Mouse (Mus musculus) midbrain, embryonic 13.5 days (tissue): ENCODE results near the gene Abhd16a. TPM values are rescaled to one million over a fixed set of nuclear protein-coding genes. Genes with fewer than 3 reads are reported as not detected.
A peak's percentile ranks its signal among the peaks of the same experiment; 100 is the strongest.

Experiments used
- ATAC-seq: fragments of 200-750 bp; cut with Nextera tagmentation; 2 replicates; pipeline ENCODE4 v1.8.0; 2017; ENCODE audit warnings: mild to moderate bottlenecking, moderate TSS enrichment, moderate library complexity
- H3K27ac ChIP-seq: fragments of 300-500 bp; sonication (generic); 2 replicates; pipeline ENCODE4 v1.5.1; 2015; ENCODE audit warnings: inconsistent platforms, mild to moderate bottlenecking, moderate library complexity
- H3K27me3 ChIP-seq: fragments of 300-500 bp; sonication (generic); 2 replicates; pipeline ENCODE4 v1.6.1; 2015; ENCODE audit warnings: mild to moderate bottlenecking, inconsistent platforms
- H3K36me3 ChIP-seq: fragments of 300-500 bp; sonication (generic); 2 replicates; pipeline ENCODE4 v1.6.1; 2015; ENCODE audit warnings: mild to moderate bottlenecking, inconsistent platforms
- H3K4me1 ChIP-seq: fragments of 300-500 bp; sonication (generic); replicated peaks from 2 replicates; pipeline ENCODE4 v1.6.1; 2015; ENCODE audit warnings: inconsistent platforms
- H3K4me2 ChIP-seq: fragments of 300-500 bp; sonication (generic); replicated peaks from 2 replicates; pipeline ENCODE4 v1.6.1; 2015; ENCODE audit warnings: moderate library complexity, mild to moderate bottlenecking, inconsistent platforms
- H3K4me3 ChIP-seq: fragments of 300-500 bp; sonication (generic); replicated peaks from 2 replicates; pipeline ENCODE4 v1.5.1; 2015; ENCODE audit warnings: mild to moderate bottlenecking, inconsistent platforms
- H3K9ac ChIP-seq: fragments of 300-500 bp; sonication (generic); replicated peaks from 2 replicates; pipeline ENCODE4 v1.6.1; 2015; ENCODE audit warnings: mild to moderate bottlenecking, inconsistent platforms
- H3K9me3 ChIP-seq: fragments of 300-500 bp; sonication (generic); 2 replicates; pipeline ENCODE4 v1.6.1; 2016; ENCODE audit warnings: mild to moderate bottlenecking, inconsistent platforms
- WGBS: fragments of 180-500 bp; shearing (Covaris S2); methylation state at CpG from one replicate; pipeline ENCODE4 v1.1.7; 2015; 5-methylcytosine and 5-hydroxymethylcytosine counted together
- polyA plus RNA-seq: library from polyadenylated mRNA; unstranded; fragments of >200 nt; fragmentation: Nextera tagmentation; extraction: Ambion mirVana; gene quantifications from 2 replicates; pipeline ENCODE4 v1.2.1, GENCODE M21; 2015

Gene Abhd16a
- polyA plus RNA-seq, 1 experiment from 2014 or later: 86.5 TPM

DNA sequence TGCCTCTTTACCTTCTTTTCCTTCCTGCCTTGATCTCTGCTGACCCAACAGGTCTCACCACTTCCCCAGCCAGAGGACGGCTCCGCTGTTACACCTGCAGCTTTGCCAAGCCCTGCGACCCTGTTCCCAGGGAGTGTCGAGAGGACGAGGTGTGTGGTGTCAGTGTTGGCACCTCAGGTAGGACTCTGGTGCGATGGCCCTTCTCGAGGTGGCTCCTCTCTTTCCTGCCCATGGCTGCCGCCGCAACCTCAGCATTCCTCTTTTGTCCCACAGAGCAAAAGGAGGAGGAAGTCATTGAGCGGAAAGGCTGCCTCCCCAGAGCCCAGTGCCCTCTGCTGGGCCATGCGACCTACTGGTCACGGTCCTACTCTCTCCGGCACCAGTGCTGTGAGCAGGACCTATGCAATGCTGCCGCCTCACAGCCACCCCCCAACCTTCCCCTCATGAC, 11.3 kb upstream of the Abhd16a start, which contains the start of gene Ly6g6d:
TSS of gene Ly6g6d (minus strand) at position 280 of the 448 bp plus-strand sequence.
- peaks cover 20% of the 10 kb centered on the region for H3K4me1 ChIP-seq
- no peaks in the 10 kb centered on the region for H3K9me3 ChIP-seq
- no peaks in the 10 kb centered on the region for H3K36me3 ChIP-seq
- no peak within 1 kb of the TSS for H3K27ac ChIP-seq
- no peaks in the 10 kb centered on the region for H3K27me3 ChIP-seq
- peak within 1 kb of the TSS; percentile 46 for H3K4me2 ChIP-seq
- peak; percentile 48; the same call in 1 of the 2 replicates for ATAC-seq
- H3K4me3 ChIP-seq: peak within 1 kb of the TSS; percentile 21
- peak within 1 kb of the TSS; percentile 37; the same call in 1 of the 2 replicates for H3K9ac ChIP-seq
- WGBS: 11% methylated on average over 13 of the region's 14 CpGs

DNA sequence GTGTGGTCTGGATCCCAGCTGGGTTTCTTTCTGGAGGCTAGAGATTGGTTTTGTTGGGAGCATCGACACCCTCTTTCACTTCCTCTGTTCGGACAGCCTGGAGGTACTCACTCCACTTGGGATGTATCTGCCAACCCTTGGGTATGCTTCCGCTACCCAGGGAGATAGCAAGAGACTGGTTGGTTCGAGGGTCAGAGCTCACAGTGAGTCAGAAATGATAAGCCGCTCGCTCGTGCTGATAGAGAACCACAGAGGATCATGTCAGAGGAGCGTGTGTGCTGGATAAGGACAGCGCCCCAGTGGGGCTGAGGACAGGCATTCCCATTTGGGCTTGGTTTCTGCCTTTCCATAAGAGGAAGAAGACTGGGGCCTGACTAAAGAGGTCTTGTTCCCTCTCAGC, 9.3 kb upstream of the Abhd16a start:
- Histone ChIP-seq H3K27me3 (no peaks in the 10 kb centered on the region), H3K4me3 (no peak overlapping the region), H3K9me3 (no peaks in the 10 kb centered on the region), H3K4me1 (peaks cover 20% of the 10 kb centered on the region), H3K36me3 (no peaks in the 10 kb centered on the region), H3K4me2 (no peak overlapping the region), H3K9ac (0 out of 2 replicates have a peak overlapping the region, but pooled peaks have one; percentile 14), H3K27ac (no peak overlapping the region)
- ATAC-seq: no peak
- WGBS: 69% methylated on average over 9 of the region's 9 CpGs

DNA sequence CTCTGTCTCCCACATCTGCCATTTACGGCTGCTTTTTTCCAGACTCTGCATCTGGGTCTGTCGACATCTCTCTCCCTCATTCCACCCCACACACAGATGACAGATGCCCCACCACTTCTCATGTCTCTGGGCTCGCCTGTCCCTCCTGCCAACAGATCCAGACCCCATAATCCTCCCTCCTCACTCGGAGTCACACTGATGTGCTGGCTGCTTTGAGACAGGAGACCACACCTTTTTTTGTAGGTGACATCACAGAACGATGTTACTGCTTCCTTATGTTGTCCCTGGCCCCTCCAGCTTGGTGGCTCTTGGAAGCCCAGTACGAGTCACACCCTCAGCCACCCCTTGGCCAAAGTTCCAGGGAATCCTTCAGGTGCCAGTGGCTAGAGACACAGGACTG, 8.8 kb upstream of the Abhd16a start:
- Histone ChIP-seq H3K4me3 (no peak overlapping the region), H3K9me3 (no peaks in the 10 kb centered on the region), H3K27ac (no peak overlapping the region), H3K4me1 (peaks cover 20% of the 10 kb centered on the region), H3K9ac (0 out of 2 replicates have a peak overlapping the region, but pooled peaks have one; percentile 14), H3K27me3 (no peaks in the 10 kb centered on the region), H3K36me3 (no peaks in the 10 kb centered on the region), H3K4me2 (no peak overlapping the region)
- no peak for ATAC-seq
- WGBS: 71% methylated on average over 6 of the region's 6 CpGs

DNA sequence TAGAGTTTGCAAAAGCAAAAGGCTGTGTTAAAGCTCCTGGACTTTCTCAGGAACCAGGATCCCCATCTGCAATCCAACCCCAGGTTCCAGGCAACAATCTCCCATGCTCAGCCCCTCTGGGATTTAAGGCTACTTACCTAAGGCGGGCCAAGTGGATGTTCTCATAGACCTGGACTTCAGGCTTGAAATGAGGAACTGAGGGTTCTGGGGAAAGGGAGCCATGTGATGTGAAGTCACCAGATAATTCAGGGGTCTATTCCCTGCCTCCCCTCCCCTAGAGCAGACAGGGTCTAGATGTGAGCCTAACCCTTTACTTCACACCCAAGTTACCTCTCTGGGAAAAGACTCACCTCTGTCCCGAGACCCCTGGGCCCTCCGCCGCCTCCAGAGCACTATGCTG, 8.4 kb upstream of the Abhd16a start:
- H3K9ac ChIP-seq: peak overlapping the region; percentile 28; the same call in 1 of the 2 replicates
- H3K9me3 ChIP-seq: no peaks in the 10 kb centered on the region
- WGBS: 76% methylated on average over 4 of the region's 4 CpGs
- no peak for ATAC-seq
- no peak overlapping the region for H3K27ac ChIP-seq
- no peak overlapping the region for H3K4me3 ChIP-seq
- no peak overlapping the region for H3K4me2 ChIP-seq
- H3K27me3 ChIP-seq: peaks cover 1% of the 10 kb centered on the region; the same call in 1 of the 2 replicates
- no peaks in the 10 kb centered on the region for H3K36me3 ChIP-seq
- H3K4me1 ChIP-seq: peaks cover 20% of the 10 kb centered on the region

DNA sequence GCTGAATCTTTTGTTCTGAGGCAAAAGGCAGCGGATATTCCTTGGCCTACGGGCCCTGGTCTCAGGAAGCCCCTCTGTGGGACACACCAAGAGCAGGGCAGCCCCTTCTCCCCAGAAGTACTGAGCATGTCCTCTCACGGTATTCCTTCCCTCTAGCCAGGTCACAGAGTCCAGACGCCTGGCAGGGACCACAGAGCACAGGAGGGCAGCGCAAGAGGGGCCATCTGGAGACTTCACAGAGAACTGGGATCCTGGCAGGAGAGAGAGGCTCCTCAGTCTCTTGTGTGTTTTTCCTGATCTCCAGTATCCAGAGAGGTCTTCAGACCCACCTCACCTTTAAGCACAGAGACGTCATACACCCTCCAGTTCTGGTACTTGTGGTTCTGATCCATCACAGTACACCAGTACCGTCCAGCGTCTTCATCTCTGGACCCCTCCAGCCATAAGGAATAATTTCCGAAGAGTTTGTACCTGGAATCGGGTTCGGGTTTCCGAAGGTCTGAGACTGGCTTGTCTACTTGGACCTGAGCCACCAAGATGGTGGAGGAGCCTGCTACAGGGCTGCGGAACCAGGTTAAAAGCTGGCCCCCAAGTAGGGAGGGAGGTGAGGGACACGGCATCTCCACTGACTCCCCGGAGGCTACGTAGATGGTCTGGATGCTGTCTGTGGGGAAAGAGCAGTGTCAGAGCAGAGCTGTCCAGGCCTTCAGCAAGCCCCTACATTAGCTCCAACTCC, 6.1 kb upstream of the Abhd16a start:
- Histone ChIP-seq H3K36me3 (no peaks in the 10 kb centered on the region), H3K4me1 (peaks cover 3% of the 10 kb centered on the region), H3K27me3 (peaks cover 3% of the 10 kb centered on the region; the same call in 1 of the 2 replicates), H3K27ac (no peak overlapping the region), H3K4me2 (no peak overlapping the region), H3K9me3 (no peaks in the 10 kb centered on the region), H3K9ac (no peak overlapping the region), H3K4me3 (no peak overlapping the region)
- WGBS: 84% methylated on average over 16 of the region's 16 CpGs
- no peak for ATAC-seq

DNA sequence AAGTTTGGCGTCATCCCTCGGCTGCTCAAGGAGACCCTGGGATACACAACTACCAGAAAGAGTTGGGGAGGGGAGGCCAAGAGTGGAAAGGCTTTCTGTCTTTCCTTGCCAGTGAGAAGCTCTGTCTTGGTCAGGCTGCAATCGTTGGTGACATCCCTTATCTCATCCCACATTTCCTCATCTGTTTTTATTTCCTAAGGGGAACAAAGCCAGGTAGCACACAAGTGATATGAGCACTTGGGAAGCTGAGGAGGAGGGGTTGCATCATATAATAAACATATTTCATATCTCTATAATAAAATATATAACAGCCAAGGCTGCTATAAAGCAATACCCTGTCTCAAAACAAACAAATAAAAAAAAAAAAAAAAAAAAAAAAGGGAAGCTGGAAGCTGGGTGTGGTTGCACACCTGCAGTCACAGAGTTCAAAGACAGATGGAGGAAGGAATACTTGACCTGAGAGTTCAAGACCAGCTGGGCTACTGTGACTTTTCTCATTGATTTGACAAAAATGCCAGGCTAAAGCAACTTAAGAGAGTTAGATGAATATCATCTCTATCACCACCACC, 5.0 kb upstream of the Abhd16a start:
- H3K36me3 ChIP-seq: no peaks in the 10 kb centered on the region
- no peak overlapping the region for H3K4me3 ChIP-seq
- peaks cover 3% of the 10 kb centered on the region; the same call in 1 of the 2 replicates for H3K27me3 ChIP-seq
- no peak overlapping the region for H3K27ac ChIP-seq
- ATAC-seq: no peak
- 88% methylated on average over 3 of the region's 3 CpGs for WGBS
- H3K9me3 ChIP-seq: no peaks in the 10 kb centered on the region
- H3K9ac ChIP-seq: no peak overlapping the region
- no peaks in the 10 kb centered on the region for H3K4me1 ChIP-seq
- no peak overlapping the region for H3K4me2 ChIP-seq

DNA sequence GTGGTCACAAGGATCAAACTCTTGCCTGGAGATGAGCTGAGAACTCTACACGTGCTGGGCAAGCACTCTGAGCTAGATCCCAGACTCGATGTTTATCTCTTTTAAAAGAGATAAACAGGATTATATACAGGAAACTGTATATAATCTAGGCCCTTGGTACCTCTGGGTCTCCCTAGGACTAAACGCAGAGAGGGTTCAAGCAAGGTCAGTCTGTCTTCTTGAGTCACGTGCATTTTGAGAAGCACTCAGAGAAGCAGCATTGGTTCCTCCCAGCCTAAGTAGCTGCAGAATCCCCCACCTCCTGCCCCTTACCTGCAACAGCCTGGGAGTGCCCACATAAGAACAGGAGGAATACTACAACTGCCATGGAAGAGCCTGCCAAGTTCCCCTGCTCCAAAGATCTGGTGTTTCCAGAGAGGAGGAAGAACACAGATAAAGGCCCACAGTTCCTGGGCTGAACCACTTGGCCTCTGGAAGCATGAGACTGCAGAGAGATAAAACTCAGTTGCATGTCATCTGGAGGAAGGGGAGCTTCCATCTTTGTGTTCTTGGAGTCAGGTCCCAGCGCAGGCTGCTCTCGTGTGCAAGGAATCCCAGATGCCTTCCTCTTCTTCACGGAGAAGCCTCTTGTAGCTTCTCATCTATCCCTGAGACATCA, 3.7 kb upstream of the Abhd16a start, which contains the start of gene Ly6g6f:
TSS of gene Ly6g6f (minus strand) at position 403 of the 658 bp plus-strand sequence.
- peaks cover 3% of the 10 kb centered on the region; the same call in 1 of the 2 replicates for H3K27me3 ChIP-seq
- peaks cover 8% of the 10 kb centered on the region for H3K4me1 ChIP-seq
- no peak within 1 kb of the TSS for H3K9ac ChIP-seq
- no peak within 1 kb of the TSS for H3K27ac ChIP-seq
- no peak within 1 kb of the TSS for H3K4me2 ChIP-seq
- no peak within 1 kb of the TSS for H3K4me3 ChIP-seq
- no peak for ATAC-seq
- no peaks in the 10 kb centered on the region for H3K36me3 ChIP-seq
- 83% methylated on average over 7 of the region's 7 CpGs for WGBS
- no peaks in the 10 kb centered on the region for H3K9me3 ChIP-seq

DNA sequence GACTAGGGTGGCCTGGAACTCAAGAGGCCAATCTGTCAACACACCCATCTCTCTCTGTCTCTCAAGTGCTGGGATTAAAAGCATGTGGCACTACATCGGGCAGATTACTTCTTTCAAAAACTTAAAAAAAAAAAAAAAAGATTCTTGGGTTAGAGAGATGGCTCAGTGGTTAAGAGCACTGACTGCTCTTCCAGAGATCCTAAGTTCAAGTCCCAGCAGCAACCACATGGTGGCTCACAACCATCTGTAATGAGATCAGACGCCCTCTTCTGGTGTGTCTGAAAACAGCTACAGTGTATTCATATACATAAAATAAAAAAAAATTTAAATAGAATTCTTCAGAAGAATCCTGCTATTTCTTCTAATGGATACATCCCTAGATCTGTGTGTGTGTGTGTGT, 912 bp upstream of the Abhd16a start:
- H3K4me1 ChIP-seq: peaks cover 14% of the 10 kb centered on the region
- ATAC-seq: no peak
- no peak overlapping the region for H3K4me3 ChIP-seq
- peaks cover 21% of the 10 kb centered on the region for H3K36me3 ChIP-seq
- H3K9me3 ChIP-seq: no peaks in the 10 kb centered on the region
- H3K27ac ChIP-seq: no peak overlapping the region
- H3K27me3 ChIP-seq: peaks cover 3% of the 10 kb centered on the region; the same call in 1 of the 2 replicates
- H3K9ac ChIP-seq: no peak overlapping the region
- WGBS: 56% methylated on average over 2 of the region's 2 CpGs
- H3K4me2 ChIP-seq: no peak overlapping the region; the same call in 1 of the 2 replicates

DNA sequence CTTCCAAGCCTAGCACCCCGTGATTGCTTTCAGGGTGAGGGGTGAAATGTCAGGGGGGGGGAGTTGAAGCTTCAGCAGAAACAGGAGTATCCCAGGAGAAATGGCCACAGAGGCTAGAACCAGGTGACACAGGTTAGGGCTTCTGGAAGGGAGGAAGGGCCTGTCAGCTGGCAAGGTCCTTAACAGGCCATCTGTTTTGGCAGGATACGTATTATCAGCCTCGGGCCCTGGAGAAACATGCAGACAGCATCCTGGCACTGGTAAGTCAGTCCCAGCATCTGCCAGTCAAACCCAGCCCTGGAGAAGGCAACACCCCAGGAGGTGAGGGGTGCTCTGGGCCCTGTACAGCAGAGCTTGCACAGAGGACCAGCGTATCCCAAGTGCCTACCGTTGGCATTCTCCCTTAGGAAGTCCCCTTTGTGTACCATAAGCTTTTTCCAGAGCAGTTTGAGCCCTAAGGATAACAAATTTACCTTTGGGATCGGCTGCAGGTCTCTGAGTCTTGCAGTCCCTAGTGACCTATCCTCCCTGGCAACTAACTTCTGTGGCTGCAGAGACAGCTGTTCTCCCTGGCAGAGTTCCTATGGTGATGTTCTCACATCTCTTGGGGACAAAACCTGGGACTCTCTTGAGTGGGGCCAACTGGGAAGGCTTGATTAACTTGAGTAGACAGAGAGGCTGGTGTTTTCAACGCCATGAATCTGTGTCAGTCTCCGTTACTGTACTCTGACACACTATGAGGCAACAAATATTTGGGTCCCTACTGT, 1.3 kb downstream of the Abhd16a start:
- peaks cover 14% of the 10 kb centered on the region for H3K4me1 ChIP-seq
- WGBS: 76% methylated on average over 8 of the region's 8 CpGs
- H3K27ac ChIP-seq: peak overlapping the region; percentile 98
- peaks cover 41% of the 10 kb centered on the region for H3K36me3 ChIP-seq
- H3K9ac ChIP-seq: peak overlapping the region; percentile 85
- H3K4me2 ChIP-seq: peak overlapping the region; percentile 68
- peak overlapping the region; percentile 58 for H3K4me3 ChIP-seq
- no peak for ATAC-seq
- H3K27me3 ChIP-seq: peaks cover 3% of the 10 kb centered on the region; the same call in 1 of the 2 replicates
- no peaks in the 10 kb centered on the region for H3K9me3 ChIP-seq

DNA sequence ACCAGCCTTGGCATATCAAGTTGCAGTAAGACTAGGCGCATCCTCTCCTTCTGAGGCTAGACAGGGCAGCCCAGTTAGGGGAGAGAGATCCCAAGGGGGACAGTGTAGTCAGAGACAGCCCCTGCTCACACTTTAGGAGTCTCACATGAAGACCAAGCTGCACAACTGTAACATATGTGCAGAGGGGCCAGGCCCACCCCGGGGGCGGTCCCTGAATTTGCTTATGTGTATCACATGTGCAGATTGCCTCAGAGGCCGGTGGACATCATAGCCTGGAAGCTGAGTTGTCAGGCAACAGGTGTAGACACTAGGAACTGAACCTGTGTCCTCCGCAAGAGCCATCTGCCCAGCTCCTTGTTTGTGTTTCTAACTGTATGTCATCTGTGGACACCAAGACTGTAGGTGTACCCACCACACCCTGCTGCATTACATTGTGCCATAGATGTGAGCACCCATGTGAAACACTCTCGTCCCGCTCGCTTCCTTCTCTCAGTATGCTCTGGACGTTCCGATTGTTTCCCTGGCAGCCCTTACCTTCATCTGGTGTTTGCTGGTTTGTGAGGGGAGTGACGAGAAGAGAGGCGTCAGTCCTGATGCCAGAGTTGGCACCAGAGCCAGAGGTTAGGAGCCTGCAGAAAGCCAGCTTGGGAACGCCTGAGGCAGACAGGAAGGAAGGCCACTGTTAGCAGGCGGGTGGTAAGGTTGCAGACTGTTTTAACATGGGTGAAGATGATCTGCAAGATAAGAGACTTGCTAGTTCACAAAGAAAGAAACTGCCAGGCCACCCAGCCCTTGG, 3.5 kb downstream of the Abhd16a start:
- no peak overlapping the region for H3K27ac ChIP-seq
- peaks cover 63% of the 10 kb centered on the region for H3K36me3 ChIP-seq
- no peak overlapping the region; the same call in 1 of the 2 replicates for H3K9ac ChIP-seq
- H3K27me3 ChIP-seq: no peaks in the 10 kb centered on the region
- no peaks in the 10 kb centered on the region for H3K9me3 ChIP-seq
- H3K4me2 ChIP-seq: no peak overlapping the region
- H3K4me3 ChIP-seq: no peak overlapping the region
- WGBS: 93% methylated on average over 14 of the region's 14 CpGs
- peaks cover 14% of the 10 kb centered on the region for H3K4me1 ChIP-seq
- ATAC-seq: no peak
